Mouse (Mus musculus) spleen, postnatal 4 days (tissue): Measurements from ENCODE around the gene Slc7a5.

Experiments used
- DNase-seq, 2 experiments: peaks; one replicate each; pipeline ENCODE4 v3.0.0; 2022; ENCODE audit warnings: low spot score in 2 of 2

Slc7a5 gene

DNA sequence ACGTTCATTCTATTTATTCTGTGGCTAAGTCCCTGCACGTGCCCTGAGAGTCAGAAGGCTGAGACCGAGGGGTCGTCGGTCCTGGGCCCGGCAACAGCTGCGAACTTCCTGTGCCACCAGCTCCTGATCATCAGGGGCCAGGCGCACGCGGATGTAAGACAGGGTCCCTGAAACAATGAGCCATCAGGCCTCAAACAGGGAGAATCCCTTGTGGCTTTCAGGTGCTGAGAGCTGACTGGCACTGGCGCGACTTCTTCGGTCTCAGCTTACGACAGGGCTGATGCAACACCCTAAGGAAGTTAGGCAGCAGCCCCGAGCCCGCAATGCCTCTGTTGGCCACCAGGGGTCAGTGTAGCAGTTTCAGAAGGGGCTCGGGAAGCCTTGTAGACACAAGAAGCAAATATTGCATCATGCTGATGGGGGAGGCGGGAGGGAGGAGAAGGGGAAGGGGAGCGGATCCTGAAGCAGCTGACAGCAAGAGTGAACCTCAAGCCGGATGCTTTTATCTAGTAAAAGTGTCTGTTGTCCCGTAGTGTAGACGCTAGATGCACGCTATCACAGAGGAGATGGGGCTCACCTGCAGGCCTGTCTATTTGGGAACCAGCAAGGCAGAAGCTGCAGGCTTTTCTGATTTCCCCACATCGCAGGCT lies 56.5 kb downstream of the Slc7a5 start:
- peak; percentile 98 to 100 for DNase-seq

DNA sequence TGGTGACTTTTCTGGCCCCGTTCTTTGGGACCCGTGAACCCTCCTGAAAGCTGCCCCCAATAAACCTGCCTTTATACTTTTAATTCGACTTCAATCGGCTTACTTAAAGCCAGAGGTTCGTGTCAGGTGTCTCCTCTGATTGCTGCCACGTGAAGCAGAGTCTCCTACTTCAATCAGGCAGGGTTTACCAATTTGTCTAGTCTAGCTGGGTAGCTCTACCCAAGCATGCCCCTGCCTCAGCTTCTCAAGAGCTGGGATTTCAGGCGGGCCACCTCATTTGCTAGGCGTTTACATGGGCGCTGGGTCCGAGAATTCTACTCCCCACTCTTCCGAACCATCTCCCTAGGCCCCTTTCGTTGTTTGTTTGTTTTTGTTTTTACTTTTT lies 57.1 kb downstream of the Slc7a5 start:
- no peak for DNase-seq

DNA sequence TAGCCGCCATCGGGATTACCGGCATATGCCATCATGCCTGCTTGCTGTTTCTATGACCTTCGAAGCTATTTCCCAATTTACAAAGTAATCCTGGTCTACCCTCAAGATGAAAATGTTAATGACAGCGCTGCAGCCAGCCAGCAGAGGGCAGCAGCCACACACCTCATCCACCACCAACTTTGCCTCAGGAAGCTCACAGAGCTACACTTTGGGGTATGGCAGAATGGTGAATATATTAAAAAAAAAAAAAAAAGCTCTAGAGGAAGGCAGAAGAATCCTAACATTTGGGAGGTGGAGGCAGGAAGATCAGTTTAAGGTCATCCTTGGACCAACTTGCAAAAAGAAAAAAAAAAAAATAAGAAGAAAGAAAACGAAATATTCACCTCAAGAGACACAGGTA lies 57.5 kb downstream of the Slc7a5 start:
- peak; percentile 76 to 88 for DNase-seq

- no peak for DNase-seq
Measured at GRCm38 (mm10) chr8:121849303-121849702, 58.2 kb downstream of the Slc7a5 start.

GRCm38 (mm10) chr8:121848495-121848894 lies 59.0 kb downstream of the Slc7a5 start:
- DNase-seq = peak in 1 of 2 experiments; percentile 38

GRCm38 (mm10) chr8:121847987-121848386 lies 59.5 kb downstream of the Slc7a5 start:
- no peak for DNase-seq

DNA sequence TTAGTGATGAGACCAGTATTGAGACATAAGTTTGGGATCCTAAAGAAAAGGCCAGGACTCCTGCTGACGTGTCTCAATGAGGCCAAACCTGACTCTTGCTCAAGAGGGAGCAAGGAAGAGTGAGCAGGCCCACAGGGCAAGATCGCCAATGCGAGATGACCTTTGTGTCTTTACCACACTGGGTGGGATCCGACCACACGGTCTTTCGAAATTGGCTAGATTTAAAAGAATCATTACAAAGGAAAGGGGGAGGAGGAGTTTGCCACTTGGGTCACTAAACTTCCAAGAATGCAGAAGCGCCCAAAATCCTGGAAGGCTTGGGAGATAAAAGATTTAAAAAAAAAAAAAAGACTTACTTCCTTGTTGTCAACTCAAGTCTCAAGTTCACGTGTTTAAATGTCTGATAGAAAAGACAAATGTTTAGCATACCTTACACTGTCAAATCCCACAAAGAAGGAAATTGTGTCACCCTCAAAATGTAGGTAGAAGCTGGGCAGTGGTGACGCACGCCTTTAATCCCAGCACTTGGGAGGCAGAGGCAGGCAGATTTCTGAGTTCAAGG lies 60.2 kb downstream of the Slc7a5 start:
- DNase-seq = no peak

DNA sequence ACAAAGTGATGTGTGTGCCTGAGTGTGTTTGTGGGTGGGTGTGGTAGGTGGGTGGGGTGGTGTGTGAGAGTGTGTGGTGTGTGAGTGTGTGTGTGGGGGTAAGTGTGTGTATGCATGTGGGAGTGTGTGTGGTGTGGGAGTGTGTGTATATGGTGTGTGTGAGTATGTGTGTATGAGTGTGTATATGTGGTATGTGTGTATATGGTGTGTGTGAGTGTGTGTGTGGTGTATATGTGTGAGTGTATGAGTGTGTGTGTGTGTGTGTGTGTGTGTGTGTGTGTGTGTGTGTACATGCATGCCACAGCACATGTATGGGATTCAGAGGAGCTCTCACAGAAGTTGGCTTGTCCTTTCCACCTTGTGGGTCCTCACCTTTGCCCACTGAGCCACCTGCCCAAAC lies 60.7 kb downstream of the Slc7a5 start:
- no peak for DNase-seq

GRCm38 (mm10) chr8:121844765-121845164 lies 62.7 kb downstream of the Slc7a5 start:
- no peak for DNase-seq

DNA sequence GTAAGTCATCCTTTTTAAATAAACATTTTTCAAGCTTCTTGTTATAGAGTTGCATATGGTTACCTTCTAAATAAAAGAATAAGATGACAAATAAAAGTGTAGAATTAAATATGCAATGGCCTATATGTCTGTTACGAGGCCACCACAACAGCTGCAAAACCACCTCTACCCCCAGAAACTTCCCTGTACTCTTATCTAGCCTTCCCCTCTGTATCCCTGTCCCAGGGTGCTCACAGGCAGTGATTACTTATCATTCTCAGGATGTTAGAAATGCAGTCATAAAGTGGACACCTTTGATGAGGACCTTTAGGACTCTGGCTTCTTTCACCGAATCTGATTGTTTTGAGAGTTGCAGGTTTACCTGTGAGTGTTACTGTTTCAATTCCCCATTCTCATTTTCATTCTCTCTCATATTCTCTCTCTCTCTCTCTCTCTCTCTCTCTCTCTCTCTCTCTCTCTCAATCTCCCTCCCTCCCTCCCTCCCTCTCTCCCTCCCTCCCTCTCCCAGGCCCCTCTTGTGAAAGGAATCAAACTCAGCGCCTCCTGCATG lies 64.2 kb downstream of the Slc7a5 start:
- DNase-seq = no peak

DNA sequence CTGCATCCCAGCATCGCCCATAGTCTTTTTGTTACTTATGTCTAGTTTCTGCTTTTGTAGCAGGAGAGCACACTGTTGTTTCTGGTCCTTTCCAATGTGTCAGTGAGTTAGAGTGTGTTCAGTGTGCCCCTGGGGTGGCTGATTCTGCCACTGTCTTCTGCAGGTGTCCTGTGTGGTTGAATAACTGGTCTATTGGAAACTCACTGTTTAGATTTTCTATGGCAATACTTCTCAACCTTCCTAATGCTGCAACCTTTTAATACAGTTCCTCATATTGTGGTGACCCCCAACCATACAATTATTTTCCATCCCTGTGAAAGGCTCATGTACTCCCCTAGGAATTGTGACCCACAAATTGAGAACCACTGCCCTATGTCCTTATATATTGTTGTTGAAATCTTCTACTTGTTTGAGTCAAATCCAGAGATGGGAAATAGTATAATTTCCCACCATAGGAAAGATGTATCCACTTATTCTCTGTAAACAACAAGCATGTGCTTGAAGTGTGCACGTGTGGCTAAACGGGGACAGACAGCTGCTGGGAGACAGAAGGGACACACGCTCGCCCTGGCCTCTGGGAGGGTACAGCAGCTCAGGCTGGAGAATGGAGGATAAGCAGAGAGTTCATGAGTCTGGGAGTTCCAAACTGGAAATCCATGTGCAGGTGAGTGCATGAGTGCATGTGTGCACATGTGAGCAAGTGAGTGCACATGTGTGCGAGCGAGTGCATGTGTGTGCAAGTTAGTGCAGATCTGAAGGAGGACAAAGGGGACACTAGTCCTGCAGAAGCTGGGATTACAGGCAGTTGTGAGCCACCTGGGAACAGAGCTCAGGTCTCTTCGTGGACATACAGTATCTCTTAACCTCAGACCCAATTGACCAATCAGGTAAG lies 65.2 kb downstream of the Slc7a5 start:
- no peak for DNase-seq

GRCm38 (mm10) chr8:121841242-121841641 lies 66.3 kb downstream of the Slc7a5 start:
- DNase-seq = peak; percentile 59 to 86

GRCm38 (mm10) chr8:121832503-121832902 lies 75.0 kb downstream of the Slc7a5 start:
- peak; percentile 64 to 83 for DNase-seq

DNA sequence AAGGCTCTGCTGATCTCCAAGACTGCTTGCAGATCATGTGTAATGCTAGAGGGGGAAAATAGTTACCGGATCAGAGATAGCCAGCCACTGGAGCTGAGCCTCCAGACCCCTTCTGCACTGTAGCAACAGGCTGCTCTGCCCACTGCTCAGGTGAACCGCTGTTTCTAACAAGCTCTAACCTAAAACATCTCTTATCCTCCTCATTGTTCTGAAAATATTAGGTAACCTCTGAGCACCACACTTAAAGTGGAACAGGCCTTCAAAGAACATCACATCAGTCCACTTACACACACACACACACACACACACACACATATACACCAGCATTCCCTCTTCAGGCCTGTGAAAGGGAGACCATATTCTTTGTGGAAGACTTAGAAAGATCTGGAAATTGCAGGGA lies 75.4 kb downstream of the Slc7a5 start:
- DNase-seq = no peak
